Mouse (Mus musculus): ENCODE measurements around the gene S1pr5. TPM values are rescaled to one million over a fixed set of nuclear protein-coding genes. Genes with fewer than 3 reads are reported as not detected.
"Not testable (repeated sequence)": the region's sequence is repeated elsewhere in the genome, so short reads cannot be mapped to it uniquely, and the experiment has no call there.

The S1pr5 gene
- polyA plus RNA-seq, 1 experiment from 2014 or later = 0.18 TPM

- no peak for ATAC-seq (ENCODE audit: insufficient number of reproducible peaks, insufficient read depth, low FRiP score, low read depth)
- Histone ChIP-seq H3K9me3 (ENCODE audit: control insufficient read depth, low read length) (no peaks in the 10 kb centered on the region), H3K4me2 (ENCODE audit: low read length) (no peak overlapping the region)
These were observed 26.9 kb upstream of the S1pr5 start for GRCm38 (mm10) chr9:21275013-21275710.

GRCm38 (mm10) chr9:21274336-21274735 lies 26.1 kb upstream of the S1pr5 start:
- Histone ChIP-seq H3K27me3 (ENCODE audit: control insufficient read depth, insufficient read depth, low read length) (no peaks in the 10 kb centered on the region), H3K27ac (replicated peaks in 1 of 2; ENCODE audit: control insufficient read depth in 1 of 2, insufficient read depth in 1 of 2, low read depth in 2 of 2, low read length in 2 of 2) (0 out of 4 replicates have a peak overlapping the region, but pooled peaks of 1 of the 2 experiments have one; percentile 12), H3K4me2 (ENCODE audit: low read length) (no peak overlapping the region), H3K36me3 (ENCODE audit: control insufficient read depth, insufficient read depth, low read length) (peaks cover 98% of the 10 kb centered on the region), H3K9me3 (ENCODE audit: control insufficient read depth, low read length) (no peaks in the 10 kb centered on the region), H3K9ac (ENCODE audit: low read length) (no peak overlapping the region), H3K4me1 (ENCODE audit: control insufficient read depth in 2 of 2, insufficient read depth in 2 of 2, low read length in 2 of 2) (peaks cover 5 to 15% of the 10 kb centered on the region in 2 experiments; a peak in 2 of 4 replicates), H3K4me3 (ENCODE audit: control insufficient read depth in 1 of 2, insufficient read depth in 1 of 2, low read depth in 1 of 2, low read length in 2 of 2) (no peak overlapping the region)
- WGBS = 34% methylated on average over 3 of the region's 3 CpGs
- no peak for ATAC-seq (ENCODE audit: insufficient number of reproducible peaks, insufficient read depth, low FRiP score, low read depth)

More at GRCm38 (mm10) chr9:21275013-21275710, 26.9 kb upstream of the S1pr5 start:
- Histone ChIP-seq H3K27me3 (ENCODE audit: control insufficient read depth, insufficient read depth, low read length) (no peaks in the 10 kb centered on the region), H3K9ac (ENCODE audit: low read length) (no peak overlapping the region), H3K4me1 (ENCODE audit: control insufficient read depth in 2 of 2, insufficient read depth in 2 of 2, low read length in 2 of 2) (peaks cover 5 to 15% of the 10 kb centered on the region in 2 experiments; a peak in 2 of 4 replicates), H3K4me3 (ENCODE audit: control insufficient read depth in 1 of 2, insufficient read depth in 1 of 2, low read depth in 1 of 2, low read length in 2 of 2) (no peak overlapping the region), H3K36me3 (ENCODE audit: control insufficient read depth, insufficient read depth, low read length) (peaks cover 98% of the 10 kb centered on the region), H3K27ac (replicated peaks in 1 of 2; ENCODE audit: control insufficient read depth in 1 of 2, insufficient read depth in 1 of 2, low read depth in 2 of 2, low read length in 2 of 2) (0 out of 4 replicates have a peak overlapping the region, but pooled peaks of 1 of the 2 experiments have one; percentile 20)
- 72% methylated on average over 7 of the region's 7 CpGs for WGBS

GRCm38 (mm10) chr9:21273520-21274228 lies 25.4 kb upstream of the S1pr5 start:
- Histone ChIP-seq H3K4me2 (ENCODE audit: low read length) (no peak overlapping the region), H3K4me1 (ENCODE audit: control insufficient read depth in 2 of 2, insufficient read depth in 2 of 2, low read length in 2 of 2) (peaks cover 5 to 15% of the 10 kb centered on the region in 2 experiments; a peak in 2 of 4 replicates), H3K9ac (ENCODE audit: low read length) (no peak overlapping the region; the same call in 1 of the 2 replicates), H3K27ac (replicated peaks in 1 of 2; ENCODE audit: control insufficient read depth in 1 of 2, insufficient read depth in 1 of 2, low read depth in 2 of 2, low read length in 2 of 2) (peak overlapping the region in 1 of 2 experiments; percentile 12; a peak in 1 of 4 replicates), H3K9me3 (ENCODE audit: control insufficient read depth, low read length) (no peaks in the 10 kb centered on the region), H3K4me3 (ENCODE audit: control insufficient read depth in 1 of 2, insufficient read depth in 1 of 2, low read depth in 1 of 2, low read length in 2 of 2) (no peak overlapping the region), H3K27me3 (ENCODE audit: control insufficient read depth, insufficient read depth, low read length) (no peaks in the 10 kb centered on the region), H3K36me3 (ENCODE audit: control insufficient read depth, insufficient read depth, low read length) (peaks cover 98% of the 10 kb centered on the region)
- no peak for ATAC-seq (ENCODE audit: insufficient number of reproducible peaks, insufficient read depth, low FRiP score, low read depth)
- 62% methylated on average over 7 of the region's 7 CpGs for WGBS

GRCm38 (mm10) chr9:21273094-21273493 lies 24.9 kb upstream of the S1pr5 start:
- ATAC-seq (ENCODE audit: insufficient number of reproducible peaks, insufficient read depth, low FRiP score, low read depth) = no peak
- 85% methylated on average over 8 of the region's 8 CpGs for WGBS
- no peaks in the 10 kb centered on the region for H3K27me3 ChIP-seq (ENCODE audit: control insufficient read depth, insufficient read depth, low read length)

GRCm38 (mm10) chr9:21272391-21272790 lies 24.1 kb upstream of the S1pr5 start:
- no peak overlapping the region for H3K4me2 ChIP-seq (ENCODE audit: low read length)
- no peaks in the 10 kb centered on the region for H3K9me3 ChIP-seq (ENCODE audit: control insufficient read depth, low read length)
- WGBS = 86% methylated on average over 9 of the region's 9 CpGs

More at GRCm38 (mm10) chr9:21273094-21273493, 24.9 kb upstream of the S1pr5 start:
- Histone ChIP-seq H3K4me3 (ENCODE audit: control insufficient read depth in 1 of 2, insufficient read depth in 1 of 2, low read depth in 1 of 2, low read length in 2 of 2) (no peak overlapping the region), H3K36me3 (ENCODE audit: control insufficient read depth, insufficient read depth, low read length) (peaks cover 98% of the 10 kb centered on the region), H3K9ac (ENCODE audit: low read length) (no peak overlapping the region), H3K27ac (replicated peaks in 1 of 2; ENCODE audit: control insufficient read depth in 1 of 2, insufficient read depth in 1 of 2, low read depth in 2 of 2, low read length in 2 of 2) (no peak overlapping the region), H3K4me2 (ENCODE audit: low read length) (no peak overlapping the region), H3K4me1 (ENCODE audit: control insufficient read depth in 2 of 2, insufficient read depth in 2 of 2, low read length in 2 of 2) (peaks cover 5 to 15% of the 10 kb centered on the region in 2 experiments; a peak in 2 of 4 replicates), H3K9me3 (ENCODE audit: control insufficient read depth, low read length) (no peaks in the 10 kb centered on the region)

GRCm38 (mm10) chr9:21269590-21269989 lies 21.3 kb upstream of the S1pr5 start:
- not testable (repeated sequence) for ATAC-seq (ENCODE audit: insufficient number of reproducible peaks, insufficient read depth, low FRiP score, low read depth); H3K27me3 ChIP-seq (ENCODE audit: control insufficient read depth, insufficient read depth, low read length); H3K9ac ChIP-seq (ENCODE audit: low read length); H3K4me3 ChIP-seq (ENCODE audit: control insufficient read depth in 1 of 2, insufficient read depth in 1 of 2, low read depth in 1 of 2, low read length in 2 of 2); H3K27ac ChIP-seq (replicated peaks in 1 of 2; ENCODE audit: control insufficient read depth in 1 of 2, insufficient read depth in 1 of 2, low read depth in 2 of 2, low read length in 2 of 2); H3K4me2 ChIP-seq (ENCODE audit: low read length); H3K9me3 ChIP-seq (ENCODE audit: control insufficient read depth, low read length)
- H3K36me3 ChIP-seq (ENCODE audit: control insufficient read depth, insufficient read depth, low read length) = peaks cover 82% of the 10 kb centered on the region
- WGBS = 81% methylated on average over 5 of the region's 5 CpGs
- peaks cover 12 to 30% of the 10 kb centered on the region in 2 experiments for H3K4me1 ChIP-seq (ENCODE audit: control insufficient read depth in 2 of 2, insufficient read depth in 2 of 2, low read length in 2 of 2)

More at GRCm38 (mm10) chr9:21272391-21272790, 24.1 kb upstream of the S1pr5 start:
- H3K27ac ChIP-seq (replicated peaks in 1 of 2; ENCODE audit: control insufficient read depth in 1 of 2, insufficient read depth in 1 of 2, low read depth in 2 of 2, low read length in 2 of 2) = no peak overlapping the region
- H3K9ac ChIP-seq (ENCODE audit: low read length) = no peak overlapping the region
- H3K4me3 ChIP-seq (ENCODE audit: control insufficient read depth in 1 of 2, insufficient read depth in 1 of 2, low read depth in 1 of 2, low read length in 2 of 2) = no peak overlapping the region
- H3K4me1 ChIP-seq (ENCODE audit: control insufficient read depth in 2 of 2, insufficient read depth in 2 of 2, low read length in 2 of 2) = peaks cover 5 to 16% of the 10 kb centered on the region in 2 experiments; a peak in 3 of 4 replicates
- no peaks in the 10 kb centered on the region for H3K27me3 ChIP-seq (ENCODE audit: control insufficient read depth, insufficient read depth, low read length)
- ATAC-seq (ENCODE audit: insufficient number of reproducible peaks, insufficient read depth, low FRiP score, low read depth) = no peak
- H3K36me3 ChIP-seq (ENCODE audit: control insufficient read depth, insufficient read depth, low read length) = peaks cover 98% of the 10 kb centered on the region

- ATAC-seq (ENCODE audit: insufficient number of reproducible peaks, insufficient read depth, low FRiP score, low read depth) = no peak
- Histone ChIP-seq H3K4me1 (ENCODE audit: control insufficient read depth in 2 of 2, insufficient read depth in 2 of 2, low read length in 2 of 2) (peaks cover 7 to 24% of the 10 kb centered on the region in 2 experiments), H3K4me3 (ENCODE audit: control insufficient read depth in 1 of 2, insufficient read depth in 1 of 2, low read depth in 1 of 2, low read length in 2 of 2) (no peak overlapping the region), H3K9ac (ENCODE audit: low read length) (no peak overlapping the region), H3K4me2 (ENCODE audit: low read length) (no peak overlapping the region), H3K9me3 (ENCODE audit: control insufficient read depth, low read length) (no peaks in the 10 kb centered on the region), H3K27ac (replicated peaks in 1 of 2; ENCODE audit: control insufficient read depth in 1 of 2, insufficient read depth in 1 of 2, low read depth in 2 of 2, low read length in 2 of 2) (no peak overlapping the region), H3K27me3 (ENCODE audit: control insufficient read depth, insufficient read depth, low read length) (no peaks in the 10 kb centered on the region), H3K36me3 (ENCODE audit: control insufficient read depth, insufficient read depth, low read length) (peaks cover 70% of the 10 kb centered on the region)
- 95% methylated on average over 16 of the region's 16 CpGs for WGBS
These were observed 20.1 kb upstream of the S1pr5 start for GRCm38 (mm10) chr9:21268305-21268704.

Measured in heart, embryonic 14.5 days (tissue).